Mouse (Mus musculus) intestine, postnatal 0 days (tissue): ENCODE data around the gene Pcbd2. TPM values are rescaled to one million over a fixed set of nuclear protein-coding genes. Genes with fewer than 3 reads are reported as not detected.

Source experiments
- ATAC-seq: fragments of 200-750 bp; cut with Nextera tagmentation; 2 replicates; pipeline ENCODE4 v1.8.0; 2017; ENCODE audit warnings: mild to moderate bottlenecking, moderate TSS enrichment, moderate library complexity
- H3K27ac ChIP-seq: fragments of 300-500 bp; sonication (generic); 2 replicates; pipeline ENCODE4 v1.5.1; 2014; ENCODE audit warnings: mild to moderate bottlenecking, low read depth, low read length, moderate library complexity
- H3K27me3 ChIP-seq: fragments of 300-500 bp; sonication (generic); replicated peaks from 2 replicates; pipeline ENCODE4 v1.6.1; 2014; ENCODE audit warnings: low read length, mixed read lengths; ENCODE audit not compliant: control insufficient read depth, insufficient read depth
- H3K36me3 ChIP-seq: fragments of 300-500 bp; sonication (generic); 2 replicates; pipeline ENCODE4 v1.6.1; 2014; ENCODE audit warnings: mild to moderate bottlenecking, moderate library complexity; ENCODE audit not compliant: control insufficient read depth, insufficient read depth
- H3K4me1 ChIP-seq: fragments of 300-500 bp; sonication (generic); replicated peaks from 2 replicates; pipeline ENCODE4 v1.6.1; 2014; ENCODE audit warnings: antibody characterized with exemption, low read length, mixed read lengths; ENCODE audit not compliant: control insufficient read depth, insufficient read depth
- H3K4me2 ChIP-seq: fragments of 300-500 bp; sonication (generic); replicated peaks from 2 replicates; pipeline ENCODE4 v1.6.1; 2014; ENCODE audit warnings: low read depth, mild to moderate bottlenecking, moderate library complexity
- H3K4me3 ChIP-seq: fragments of 300-500 bp; sonication (generic); 2 replicates; pipeline ENCODE4 v1.5.1; 2014; ENCODE audit warnings: low read depth, low read length
- H3K9ac ChIP-seq: fragments of 300-500 bp; sonication (generic); 2 replicates; pipeline ENCODE4 v1.6.1; 2014; ENCODE audit warnings: mild to moderate bottlenecking, low read depth, low read length
- H3K9me3 ChIP-seq: fragments of 300-500 bp; sonication (generic); 2 replicates; pipeline ENCODE4 v1.6.1; 2016; ENCODE audit warnings: mixed run types; ENCODE audit not compliant: control insufficient read depth
- CTCF ChIP-seq: sonication (generic); IDR thresholded peaks from 2 replicates; pipeline ENCODE4 v1.5.1; 2016; ENCODE audit warnings: low read depth, mild to moderate bottlenecking, control low read depth, antibody characterized with exemption, moderate library complexity
- WGBS: fragments of 180-500 bp; shearing (Covaris S2); extraction: QIAGEN DNeasy Blood & Tissue Kit; methylation state at CpG from one replicate; pipeline ENCODE4 v1.1.7; 2014; 5-methylcytosine and 5-hydroxymethylcytosine counted together
- polyA plus RNA-seq: library from polyadenylated mRNA; unstranded; fragments of >200 nt; fragmentation: Nextera tagmentation; extraction: Ambion mirVana; gene quantifications from 2 replicates; pipeline ENCODE4 v1.2.1, GENCODE M21; 2015

Gene Pcbd2
- polyA plus RNA-seq, 1 experiment from 2014 or later, result 70.5 TPM

- no peaks in the 10 kb centered on the region for H3K36me3 ChIP-seq
- no peaks in the 10 kb centered on the region for H3K9me3 ChIP-seq
- 36% methylated on average over 11 of the region's 11 CpGs for WGBS
- H3K9ac ChIP-seq, result no peak overlapping the region
- H3K4me1 ChIP-seq, result no peaks in the 10 kb centered on the region
- H3K4me2 ChIP-seq, result no peak overlapping the region
- TF ChIP-seq CTCF, result no peak
- no peak overlapping the region for H3K4me3 ChIP-seq
- ATAC-seq, result 0 out of 2 replicates have a peak, but pooled peaks have one; percentile 8
- no peaks in the 10 kb centered on the region for H3K27me3 ChIP-seq
- H3K27ac ChIP-seq, result no peak overlapping the region
Observed at GRCm38 (mm10) chr13:55786120-55786519, 59.0 kb downstream of the Pcbd2 start.

- Histone ChIP-seq H3K27me3 (no peaks in the 10 kb centered on the region), H3K4me2 (no peak overlapping the region), H3K36me3 (no peaks in the 10 kb centered on the region), H3K4me3 (no peak overlapping the region), H3K27ac (no peak overlapping the region), H3K9me3 (no peaks in the 10 kb centered on the region), H3K9ac (no peak overlapping the region), H3K4me1 (no peaks in the 10 kb centered on the region)
- ATAC-seq, result no peak
- WGBS, result 81% methylated on average over 2 of the region's 2 CpGs
- no peak for TF ChIP-seq CTCF
Observed at GRCm38 (mm10) chr13:55801246-55801645, 74.1 kb downstream of the Pcbd2 start.

DNA sequence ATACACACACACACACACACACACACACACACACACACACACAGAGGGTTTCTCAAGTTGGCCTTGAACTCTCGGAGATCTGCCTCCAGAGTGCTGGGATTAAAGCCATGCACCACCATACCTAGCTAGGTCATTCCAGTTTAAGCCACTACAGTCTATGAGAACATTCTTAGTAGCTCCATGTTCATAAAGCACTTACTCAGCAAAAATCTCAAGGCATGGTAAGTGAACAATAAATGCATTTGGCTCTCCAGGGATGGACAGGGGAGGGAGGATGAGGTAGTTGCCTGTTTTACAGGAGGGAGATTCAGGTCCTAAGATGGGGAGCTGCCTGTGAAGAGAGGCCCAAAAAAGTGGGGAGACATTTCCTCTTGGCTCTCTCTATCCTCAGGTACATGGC lies 76.8 kb downstream of the Pcbd2 start:
- no peak overlapping the region for H3K4me3 ChIP-seq
- no peaks in the 10 kb centered on the region for H3K4me1 ChIP-seq
- no peaks in the 10 kb centered on the region for H3K27me3 ChIP-seq
- TF ChIP-seq CTCF, result no peak
- no peaks in the 10 kb centered on the region for H3K9me3 ChIP-seq
- no peak overlapping the region for H3K27ac ChIP-seq
- 88% methylated on average over 1 of the region's 1 CpGs for WGBS
- H3K36me3 ChIP-seq, result no peaks in the 10 kb centered on the region
- ATAC-seq, result no peak
- no peak overlapping the region for H3K9ac ChIP-seq
- H3K4me2 ChIP-seq, result no peak overlapping the region

GRCm38 (mm10) chr13:55809041-55809623 lies 82.0 kb downstream of the Pcbd2 start:
- no peak overlapping the region for H3K4me3 ChIP-seq
- H3K4me2 ChIP-seq, result no peak overlapping the region
- TF ChIP-seq CTCF, result peak; percentile 54
- no peak for ATAC-seq
- no peaks in the 10 kb centered on the region for H3K36me3 ChIP-seq
- H3K27me3 ChIP-seq, result no peaks in the 10 kb centered on the region
- no peaks in the 10 kb centered on the region for H3K4me1 ChIP-seq
- H3K9ac ChIP-seq, result no peak overlapping the region
- whole genome bisulfite sequencing, result 65% methylated on average over 7 of the region's 7 CpGs
- no peaks in the 10 kb centered on the region for H3K9me3 ChIP-seq
- H3K27ac ChIP-seq, result no peak overlapping the region

DNA sequence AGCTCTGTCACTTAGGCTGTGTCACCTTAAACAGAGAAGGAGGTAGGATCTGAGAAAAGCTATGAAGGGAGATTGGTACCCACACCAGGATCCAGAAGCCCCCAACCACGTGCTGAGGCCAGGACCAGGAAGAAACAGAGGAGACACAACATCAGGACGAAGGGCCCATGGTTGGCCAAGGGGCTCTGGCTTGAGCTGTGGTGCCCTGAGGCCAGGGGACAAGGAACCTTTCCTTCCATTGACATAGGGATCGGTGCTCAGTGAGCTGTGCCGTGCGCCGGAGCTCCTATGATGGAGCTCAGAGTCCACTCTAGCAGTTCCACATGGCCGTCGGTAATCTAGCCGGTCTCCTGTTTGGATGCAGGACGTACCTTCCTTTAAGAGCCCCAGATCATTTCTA lies 82.5 kb downstream of the Pcbd2 start:
- H3K27me3 ChIP-seq, result no peaks in the 10 kb centered on the region
- no peak for ATAC-seq
- H3K4me1 ChIP-seq, result no peaks in the 10 kb centered on the region
- no peak overlapping the region for H3K4me2 ChIP-seq
- no peak overlapping the region for H3K9ac ChIP-seq
- no peak for TF ChIP-seq CTCF
- WGBS, result 93% methylated on average over 10 of the region's 10 CpGs
- no peaks in the 10 kb centered on the region for H3K36me3 ChIP-seq
- no peak overlapping the region for H3K27ac ChIP-seq
- H3K9me3 ChIP-seq, result no peaks in the 10 kb centered on the region
- no peak overlapping the region for H3K4me3 ChIP-seq

DNA sequence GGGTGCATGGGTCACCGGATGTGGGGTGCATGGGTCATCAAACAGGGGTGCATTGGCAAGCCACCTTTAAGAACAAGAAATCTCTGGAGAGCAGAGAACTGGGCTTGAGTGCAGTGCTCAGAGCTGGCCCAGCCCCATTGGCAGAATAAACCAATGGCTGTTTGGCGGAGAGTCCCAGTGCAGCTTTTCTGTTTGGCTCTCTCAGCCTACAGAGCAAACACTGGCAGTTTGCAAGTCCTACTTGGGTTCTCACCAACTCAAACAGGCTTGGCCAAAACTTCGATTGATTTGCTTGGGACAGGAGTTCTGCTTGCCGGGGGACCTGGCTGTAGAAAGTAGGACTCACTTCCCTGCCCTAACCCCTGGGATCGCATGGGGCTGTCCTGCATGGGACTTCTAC lies 83.8 kb downstream of the Pcbd2 start:
- Histone ChIP-seq H3K4me2 (no peak overlapping the region), H3K36me3 (no peaks in the 10 kb centered on the region), H3K27me3 (no peaks in the 10 kb centered on the region), H3K9me3 (no peaks in the 10 kb centered on the region), H3K4me1 (no peaks in the 10 kb centered on the region), H3K4me3 (no peak overlapping the region), H3K9ac (no peak overlapping the region), H3K27ac (no peak overlapping the region)
- no peak for ATAC-seq
- 64% methylated on average over 5 of the region's 5 CpGs for WGBS
- TF ChIP-seq CTCF, result no peak
